In genomic region chr14:44861161-44861560, GRCm38 (mm10) we compare ENCODE assay signal across 18 mouse cellular contexts. TPM values are rescaled to one million over a fixed set of nuclear protein-coding genes. Genes with fewer than 3 reads are reported as not detected.
"Had no signal": no experiment of that assay in that cellular context is flagged by ENCODE, and none has a peak within 500 bp of the region (broad histone marks: within the 10 kb centered on the region; RNA-seq: fewer than 3 reads in every experiment).

No protein-coding gene starts in this region.

- DNase-seq: liver, postnatal 0 days; lung, adult 2 months; lung, postnatal 14 days; lung, postnatal 36 days; midbrain, embryonic 14.5 days; retina, postnatal 1 day; right cerebral cortex, adult 18-20 months; right cerebral cortex, postnatal 14 days; thymus, adult 2 months; thymus, postnatal 25 days; thymus, postnatal 4 days had no signal

- ATAC-seq: liver, postnatal 0 days; lung, postnatal 0 days; midbrain, embryonic 16.5 days had no signal

RNA-seq across cellular contexts. Expression of gene Ptgdr, which starts 2.0 kb away (rescaled TPM):
- total RNA-seq: megakaryocyte-erythroid progenitor cell, adult 5-6 weeks had no signal
- polyA plus RNA-seq: liver, embryonic 15.5 days; liver, postnatal 0 days; lung, adult 2 months; macrophage; midbrain, embryonic 10.5 days; myocyte had no signal
